Mouse (Mus musculus) embryonic facial prominence, embryonic 12.5 days (tissue): ENCODE measurements at regions not wholly inside any gene's neighbourhood (a gene's known extent, or its start where the extent isn't known, plus 50 kb on each side); places are given as distances from the start of the nearest gene placed in this dataset.
A peak's percentile ranks its signal among the peaks of the same experiment; 100 is the strongest.

Experiments used
- ATAC-seq: fragments of 200-750 bp; cut with Nextera tagmentation; 2 replicates; pipeline ENCODE4 v1.8.0; 2017; ENCODE audit not compliant: insufficient number of reproducible peaks, insufficient read depth, low FRiP score, low TSS enrichment
- H3K27ac ChIP-seq: fragments of 300-500 bp; sonication (generic); 2 replicates; pipeline ENCODE4 v1.5.1; 2016; ENCODE audit warnings: mild to moderate bottlenecking
- H3K27me3 ChIP-seq: fragments of 300-500 bp; sonication (generic); 2 replicates; pipeline ENCODE4 v1.6.1; 2016; ENCODE audit warnings: mild to moderate bottlenecking, moderate library complexity
- H3K36me3 ChIP-seq: fragments of 300-500 bp; sonication (generic); 2 replicates; pipeline ENCODE4 v1.6.1; 2016; ENCODE audit warnings: mild to moderate bottlenecking
- H3K4me1 ChIP-seq: fragments of 300-500 bp; sonication (generic); 2 replicates; pipeline ENCODE4 v1.6.1; 2016
- H3K4me2 ChIP-seq: fragments of 300-500 bp; sonication (generic); replicated peaks from 2 replicates; pipeline ENCODE4 v1.6.1; 2016; ENCODE audit warnings: mild to moderate bottlenecking, moderate library complexity
- H3K4me3 ChIP-seq: fragments of 300-500 bp; sonication (generic); 2 replicates; pipeline ENCODE4 v1.5.1; 2016; ENCODE audit warnings: mild to moderate bottlenecking
- H3K9ac ChIP-seq: fragments of 300-500 bp; sonication (generic); 2 replicates; pipeline ENCODE4 v1.6.1; 2016; ENCODE audit warnings: mild to moderate bottlenecking, moderate library complexity
- H3K9me3 ChIP-seq: fragments of 300-500 bp; sonication (generic); 2 replicates; pipeline ENCODE4 v1.6.1; 2016; ENCODE audit warnings: mild to moderate bottlenecking, moderate library complexity
- WGBS: fragments of 180-500 bp; shearing (Covaris S2); methylation state at CpG from one replicate; pipeline ENCODE4 v1.1.7; 2016; 5-methylcytosine and 5-hydroxymethylcytosine counted together

GRCm38 (mm10) chr7:129689464-129689863, 97.8 kb downstream of the Wdr11 start:
- Histone ChIP-seq H3K4me2 (no peak overlapping the region), H3K4me1 (peaks cover 23% of the 10 kb centered on the region), H3K36me3 (no peaks in the 10 kb centered on the region), H3K27me3 (no peaks in the 10 kb centered on the region), H3K4me3 (no peak overlapping the region), H3K27ac (no peak overlapping the region), H3K9ac (no peak overlapping the region), H3K9me3 (no peaks in the 10 kb centered on the region)
- 96% methylated on average over 3 of the region's 3 CpGs for WGBS
- ATAC-seq = no peak

GRCm38 (mm10) chr7:129690868-129691267, 99.2 kb downstream of the Wdr11 start:
- H3K36me3 ChIP-seq = no peaks in the 10 kb centered on the region
- H3K9me3 ChIP-seq = no peaks in the 10 kb centered on the region
- no peak overlapping the region for H3K4me3 ChIP-seq
- no peak overlapping the region for H3K4me2 ChIP-seq
- H3K27ac ChIP-seq = no peak overlapping the region
- H3K27me3 ChIP-seq = no peaks in the 10 kb centered on the region
- H3K9ac ChIP-seq = no peak overlapping the region
- no peak for ATAC-seq
- peaks cover 19% of the 10 kb centered on the region for H3K4me1 ChIP-seq
- WGBS = 87% methylated on average over 6 of the region's 6 CpGs

DNA sequence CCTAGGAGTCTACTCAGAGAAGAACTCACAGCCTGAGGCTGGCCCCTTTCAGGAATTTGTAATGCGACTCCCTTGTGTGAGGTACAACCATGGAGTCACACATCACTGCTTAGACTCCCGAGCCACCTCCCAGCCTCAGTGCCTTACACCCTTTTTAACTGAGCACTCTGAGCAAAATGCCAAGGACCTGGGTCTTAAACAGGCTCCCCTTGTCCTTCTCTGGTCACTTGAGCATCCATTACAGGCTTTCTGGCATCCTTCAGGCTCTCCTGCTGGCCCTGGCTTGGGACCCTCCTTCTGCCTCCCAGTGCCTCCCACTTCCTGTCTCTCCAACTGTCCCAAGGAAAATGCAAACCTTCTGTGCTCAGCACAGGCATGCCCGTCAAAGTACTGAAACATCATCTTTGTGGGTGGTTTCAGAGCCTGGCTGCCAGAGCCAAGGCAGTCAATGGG, 100.0 kb downstream of the Wdr11 start:
- H3K4me3 ChIP-seq = no peak overlapping the region
- peaks cover 11% of the 10 kb centered on the region for H3K4me1 ChIP-seq
- 0 out of 2 replicates have a peak, but pooled peaks have one; percentile 47 for ATAC-seq
- peak overlapping the region; percentile 80 for H3K27ac ChIP-seq
- H3K9ac ChIP-seq = no peak overlapping the region
- no peaks in the 10 kb centered on the region for H3K27me3 ChIP-seq
- H3K9me3 ChIP-seq = no peaks in the 10 kb centered on the region
- H3K4me2 ChIP-seq = no peak overlapping the region
- H3K36me3 ChIP-seq = no peaks in the 10 kb centered on the region
- 7% methylated on average over 3 of the region's 3 CpGs for WGBS

DNA sequence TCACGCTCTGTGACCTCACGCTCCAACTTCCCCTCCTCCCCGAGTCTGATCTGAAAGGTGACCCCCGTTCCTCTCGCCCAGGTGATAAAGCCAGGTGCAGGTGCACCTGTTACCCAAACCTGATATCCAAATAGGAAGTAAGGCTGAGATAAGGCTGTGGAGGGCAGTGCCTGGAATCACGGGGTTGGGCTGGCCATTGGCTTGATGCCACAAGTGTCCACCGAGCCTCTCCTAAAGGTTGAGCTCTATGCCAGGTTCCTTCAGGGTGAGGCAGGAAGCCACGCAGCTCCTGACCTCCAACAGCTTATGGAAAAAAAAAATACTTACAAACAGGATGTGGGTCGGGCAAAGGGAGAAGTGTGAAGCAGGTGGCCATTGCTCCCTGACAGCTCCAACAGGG, 102.0 kb downstream of the Wdr11 start:
- H3K4me3 ChIP-seq = no peak overlapping the region
- peaks cover 11% of the 10 kb centered on the region for H3K4me1 ChIP-seq
- H3K4me2 ChIP-seq = no peak overlapping the region
- no peak for ATAC-seq
- H3K9ac ChIP-seq = no peak overlapping the region
- no peaks in the 10 kb centered on the region for H3K9me3 ChIP-seq
- H3K27me3 ChIP-seq = no peaks in the 10 kb centered on the region
- 85% methylated on average over 9 of the region's 9 CpGs for WGBS
- no peaks in the 10 kb centered on the region for H3K36me3 ChIP-seq
- no peak overlapping the region for H3K27ac ChIP-seq

DNA sequence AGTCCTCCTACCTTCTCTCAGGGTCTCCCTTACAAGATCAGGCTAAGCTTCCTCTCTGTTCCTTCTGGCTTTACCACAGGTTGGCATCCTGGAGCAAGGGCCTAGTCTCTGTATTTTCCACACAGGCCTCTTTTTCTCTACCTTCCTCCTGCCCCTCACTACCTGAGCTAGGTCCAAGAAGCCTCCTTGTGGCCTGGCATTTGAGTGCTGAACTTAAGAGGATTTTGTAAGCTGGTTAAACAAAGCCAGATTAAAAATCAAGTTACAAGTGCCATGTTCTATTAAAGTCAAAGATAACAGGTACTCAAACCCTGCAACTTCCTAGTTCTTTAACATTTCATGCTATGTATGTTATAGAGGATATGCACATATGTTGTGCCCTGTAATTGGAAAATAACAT, 102.5 kb downstream of the Wdr11 start:
- Histone ChIP-seq H3K27me3 (no peaks in the 10 kb centered on the region), H3K4me1 (peaks cover 11% of the 10 kb centered on the region), H3K4me3 (no peak overlapping the region), H3K27ac (no peak overlapping the region), H3K36me3 (no peaks in the 10 kb centered on the region), H3K9me3 (no peaks in the 10 kb centered on the region), H3K4me2 (no peak overlapping the region), H3K9ac (no peak overlapping the region)
- ATAC-seq = no peak

- 53% methylated on average over 5 of the region's 5 CpGs for WGBS
- no peak for ATAC-seq
- Histone ChIP-seq H3K9ac (no peak overlapping the region), H3K27me3 (no peaks in the 10 kb centered on the region), H3K4me2 (no peak overlapping the region), H3K27ac (no peak overlapping the region), H3K36me3 (no peaks in the 10 kb centered on the region), H3K4me3 (no peak overlapping the region), H3K9me3 (no peaks in the 10 kb centered on the region), H3K4me1 (0 out of 2 replicates have a peak, but pooled peaks cover 4% of the 10 kb centered on the region)
These were observed 108.4 kb downstream of the Wdr11 start for GRCm38 (mm10) chr7:129699931-129700570.

GRCm38 (mm10) chr7:129727559-129727958, 135.9 kb downstream of the Wdr11 start:
- no peak for ATAC-seq
- H3K9me3 ChIP-seq = no peaks in the 10 kb centered on the region
- no peak overlapping the region for H3K4me2 ChIP-seq
- H3K9ac ChIP-seq = no peak overlapping the region
- no peak overlapping the region for H3K4me3 ChIP-seq
- no peaks in the 10 kb centered on the region for H3K36me3 ChIP-seq
- peaks cover 5% of the 10 kb centered on the region; the same call in 1 of the 2 replicates for H3K4me1 ChIP-seq
- WGBS = 80% methylated on average over 6 of the region's 6 CpGs
- H3K27me3 ChIP-seq = no peaks in the 10 kb centered on the region
- H3K27ac ChIP-seq = no peak overlapping the region

- no peak overlapping the region for H3K9ac ChIP-seq
- no peak overlapping the region for H3K4me3 ChIP-seq
- H3K27me3 ChIP-seq = no peaks in the 10 kb centered on the region
- no peak for ATAC-seq
- no peaks in the 10 kb centered on the region for H3K9me3 ChIP-seq
- H3K4me1 ChIP-seq = peaks cover 5% of the 10 kb centered on the region; the same call in 1 of the 2 replicates
- H3K36me3 ChIP-seq = no peaks in the 10 kb centered on the region
- 73% methylated on average over 11 of the region's 11 CpGs for WGBS
- H3K4me2 ChIP-seq = no peak overlapping the region
- H3K27ac ChIP-seq = no peak overlapping the region
These were observed 138.1 kb downstream of the Wdr11 start for GRCm38 (mm10) chr7:129729709-129730238.

DNA sequence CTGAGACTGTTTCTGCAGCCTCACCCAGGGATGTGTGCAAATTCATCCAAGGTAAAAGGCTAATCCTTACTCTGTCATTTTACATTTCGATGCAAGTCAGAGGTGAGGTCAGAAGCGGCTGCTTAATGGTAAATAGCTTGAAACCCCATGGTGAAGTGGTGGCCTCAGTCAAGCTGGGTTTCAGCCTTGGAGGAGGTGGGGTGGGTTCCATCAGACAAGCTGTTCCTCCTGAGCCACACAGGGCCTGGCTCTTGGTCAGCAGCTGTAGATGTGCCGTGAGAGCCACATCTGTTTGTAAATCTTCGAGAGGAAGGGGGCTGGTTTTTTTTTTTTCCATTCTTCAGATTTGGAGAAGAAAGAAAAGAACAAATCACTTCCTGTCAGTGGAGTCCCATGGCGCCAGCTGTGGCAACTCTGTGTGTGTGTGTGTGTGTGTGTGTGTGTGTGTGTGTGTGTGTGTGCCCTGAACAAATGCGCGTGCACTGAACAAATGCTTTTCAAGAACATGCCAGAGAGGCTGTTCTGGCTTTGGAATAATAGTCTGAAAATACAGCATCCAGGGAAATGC, 139.2 kb downstream of the Wdr11 start:
- no peak overlapping the region for H3K4me3 ChIP-seq
- no peaks in the 10 kb centered on the region for H3K36me3 ChIP-seq
- H3K4me2 ChIP-seq = no peak overlapping the region
- H3K4me1 ChIP-seq = peaks cover 5% of the 10 kb centered on the region; the same call in 1 of the 2 replicates
- 50% methylated on average over 7 of the region's 7 CpGs for WGBS
- no peak overlapping the region for H3K9ac ChIP-seq
- H3K9me3 ChIP-seq = no peaks in the 10 kb centered on the region
- no peaks in the 10 kb centered on the region for H3K27me3 ChIP-seq
- no peak for ATAC-seq
- no peak overlapping the region for H3K27ac ChIP-seq

GRCm38 (mm10) chr7:129742657-129743056, 151.0 kb downstream of the Wdr11 start:
- no peak overlapping the region for H3K9ac ChIP-seq
- no peak for ATAC-seq
- H3K4me2 ChIP-seq = no peak overlapping the region
- no peaks in the 10 kb centered on the region for H3K36me3 ChIP-seq
- 76% methylated on average over 4 of the region's 4 CpGs for WGBS
- no peaks in the 10 kb centered on the region for H3K27me3 ChIP-seq
- H3K4me1 ChIP-seq = peaks cover 17% of the 10 kb centered on the region
- no peaks in the 10 kb centered on the region for H3K9me3 ChIP-seq
- no peak overlapping the region for H3K4me3 ChIP-seq
- no peak overlapping the region for H3K27ac ChIP-seq

- Histone ChIP-seq H3K4me2 (peak overlapping the region; percentile 18), H3K9me3 (peaks cover 4% of the 10 kb centered on the region; the same call in 1 of the 2 replicates), H3K27ac (peak overlapping the region; percentile 85), H3K27me3 (no peaks in the 10 kb centered on the region), H3K36me3 (no peaks in the 10 kb centered on the region), H3K4me1 (peaks cover 17% of the 10 kb centered on the region), H3K4me3 (no peak overlapping the region), H3K9ac (no peak overlapping the region)
- 18% methylated on average over 16 of the region's 16 CpGs for WGBS
- peak; percentile 79 for ATAC-seq
These were observed 152.4 kb downstream of the Wdr11 start for GRCm38 (mm10) chr7:129743955-129744666.

- H3K4me2 ChIP-seq = no peak overlapping the region
- WGBS = 82% methylated on average over 5 of the region's 5 CpGs
- peaks cover 17% of the 10 kb centered on the region for H3K4me1 ChIP-seq
- no peak overlapping the region for H3K9ac ChIP-seq
- no peak overlapping the region for H3K4me3 ChIP-seq
- H3K9me3 ChIP-seq = peaks cover 4% of the 10 kb centered on the region; the same call in 1 of the 2 replicates
- no peaks in the 10 kb centered on the region for H3K36me3 ChIP-seq
- H3K27ac ChIP-seq = 0 out of 2 replicates have a peak overlapping the region, but pooled peaks have one; percentile 65
- H3K27me3 ChIP-seq = no peaks in the 10 kb centered on the region
- ATAC-seq = no peak
These were observed 155.0 kb downstream of the Wdr11 start for GRCm38 (mm10) chr7:129746639-129747038.
